Mouse (Mus musculus): ENCODE data around the gene Speg. TPM values are rescaled to one million over a fixed set of nuclear protein-coding genes. Genes with fewer than 3 reads are reported as not detected.
A peak's percentile ranks its signal among the peaks of the same experiment; 100 is the strongest.

The Speg gene
- total RNA-seq, 2 experiments from 2014 or later: 255 to 257 TPM

GRCm38 (mm10) chr1:75441471-75441996 lies 66.4 kb downstream of the Speg start:
- DNase-seq (ENCODE audit: low spot score): no peak

GRCm38 (mm10) chr1:75442171-75442570 lies 67.1 kb downstream of the Speg start:
- DNase-seq (ENCODE audit: low spot score): no peak

GRCm38 (mm10) chr1:75442811-75443210 lies 67.7 kb downstream of the Speg start:
- no peak for DNase-seq (ENCODE audit: low spot score)

GRCm38 (mm10) chr1:75443247-75444024 lies 68.3 kb downstream of the Speg start:
- DNase-seq (ENCODE audit: low spot score): no peak

- no peak for DNase-seq (ENCODE audit: low spot score)
These were observed 69.1 kb downstream of the Speg start for GRCm38 (mm10) chr1:75444208-75444607.

- DNase-seq (ENCODE audit: low spot score): no peak
These were observed 70.1 kb downstream of the Speg start for GRCm38 (mm10) chr1:75445141-75445701.

GRCm38 (mm10) chr1:75445751-75446611 lies 70.9 kb downstream of the Speg start:
- peak; percentile 80 for DNase-seq (ENCODE audit: low spot score)

- no peak for DNase-seq (ENCODE audit: low spot score)
These were observed 71.6 kb downstream of the Speg start for GRCm38 (mm10) chr1:75446656-75447055.

GRCm38 (mm10) chr1:75447265-75448051 lies 72.4 kb downstream of the Speg start:
- no peak for DNase-seq (ENCODE audit: low spot score)

- DNase-seq (ENCODE audit: low spot score): no peak
These were observed 72.9 kb downstream of the Speg start for GRCm38 (mm10) chr1:75448052-75448431.

- no peak for DNase-seq (ENCODE audit: low spot score)
These were observed 73.8 kb downstream of the Speg start for GRCm38 (mm10) chr1:75448937-75449336.

GRCm38 (mm10) chr1:75449377-75450135 lies 74.5 kb downstream of the Speg start:
- no peak for DNase-seq (ENCODE audit: low spot score)

- no peak for DNase-seq (ENCODE audit: low spot score)
These were observed 75.4 kb downstream of the Speg start, which contains the start of gene Asic4 for GRCm38 (mm10) chr1:75450314-75451005. Asic4 (plus strand) TSS chr1:75450436.

- no peak for DNase-seq (ENCODE audit: low spot score)
These were observed 76.8 kb downstream of the Speg start for GRCm38 (mm10) chr1:75451900-75452299.

- DNase-seq (ENCODE audit: low spot score): no peak
These were observed 80.3 kb downstream of the Speg start for GRCm38 (mm10) chr1:75455433-75455832.

- DNase-seq (ENCODE audit: low spot score): no peak
These were observed 80.9 kb downstream of the Speg start for GRCm38 (mm10) chr1:75455948-75456347.

GRCm38 (mm10) chr1:75456746-75457564 lies 81.9 kb downstream of the Speg start:
- no peak for DNase-seq (ENCODE audit: low spot score)

GRCm38 (mm10) chr1:75457710-75458024 lies 82.6 kb downstream of the Speg start:
- no peak for DNase-seq (ENCODE audit: low spot score)

Measured in gastrocnemius, adult 18-20 months (tissue).